Mouse (Mus musculus) liver, embryonic 15.5 days (tissue): ENCODE measurements around the gene Dpp7. TPM values are rescaled to one million over a fixed set of nuclear protein-coding genes. Genes with fewer than 3 reads are reported as not detected.

Source experiments
- ATAC-seq: fragments of 200-750 bp; cut with Nextera tagmentation; 2 replicates; pipeline ENCODE4 v1.8.0; 2017; ENCODE audit warnings: moderate number of reproducible peaks, mild to moderate bottlenecking, moderate library complexity; ENCODE audit not compliant: insufficient read depth
- H3K27ac ChIP-seq: fragments of 300-500 bp; sonication (generic); replicated peaks from 2 replicates; pipeline ENCODE4 v1.5.1; 2015; ENCODE audit warnings: mild to moderate bottlenecking, inconsistent platforms
- H3K27me3 ChIP-seq: fragments of 300-500 bp; sonication (generic); 2 replicates; pipeline ENCODE4 v1.6.1; 2015; ENCODE audit warnings: mild to moderate bottlenecking, inconsistent platforms
- H3K36me3 ChIP-seq: fragments of 300-500 bp; sonication (generic); replicated peaks from 2 replicates; pipeline ENCODE4 v1.6.1; 2015; ENCODE audit warnings: moderate library complexity, mild to moderate bottlenecking, inconsistent platforms
- H3K4me1 ChIP-seq: fragments of 300-500 bp; sonication (generic); replicated peaks from 2 replicates; pipeline ENCODE4 v1.6.1; 2015; ENCODE audit warnings: inconsistent platforms
- H3K4me2 ChIP-seq: fragments of 300-500 bp; sonication (generic); 2 replicates; pipeline ENCODE4 v1.6.1; 2015; ENCODE audit warnings: moderate library complexity, mild to moderate bottlenecking, inconsistent platforms
- H3K4me3 ChIP-seq: fragments of 300-500 bp; sonication (generic); replicated peaks from 2 replicates; pipeline ENCODE4 v1.5.1; 2015; ENCODE audit warnings: mild to moderate bottlenecking, inconsistent platforms
- H3K9ac ChIP-seq: fragments of 300-500 bp; sonication (generic); 2 replicates; pipeline ENCODE4 v1.6.1; 2015; ENCODE audit warnings: moderate library complexity, mild to moderate bottlenecking, inconsistent platforms
- H3K9me3 ChIP-seq: fragments of 300-500 bp; sonication (generic); replicated peaks from 2 replicates; pipeline ENCODE4 v1.6.1; 2016; ENCODE audit warnings: inconsistent platforms
- WGBS: fragments of 180-500 bp; shearing (Covaris S2); methylation state at CpG from one replicate; pipeline ENCODE4 v1.1.7; 2015; ENCODE audit warnings: mixed read lengths; ENCODE audit not compliant: insufficient replicate concordance; 5-methylcytosine and 5-hydroxymethylcytosine counted together
- polyA plus RNA-seq: library from polyadenylated mRNA; unstranded; fragments of >200 nt; fragmentation: Nextera tagmentation; extraction: Ambion mirVana; gene quantifications from 2 replicates; pipeline ENCODE4 v1.2.1, GENCODE M21; 2015

The Dpp7 gene
- polyA plus RNA-seq, 1 experiment from 2014 or later = 11.5 TPM

- peak; percentile 37; the same call in 1 of the 2 replicates for ATAC-seq
- no peak within 1 kb of the TSS for H3K9ac ChIP-seq
Measured at GRCm38 (mm10) chr2:25395721-25396596, 39.8 kb upstream of the Dpp7 start, which contains the start of gene Entpd2. TSS of gene Entpd2 (plus strand) at chr2:25395874.

GRCm38 (mm10) chr2:25394281-25395221 is 38.4 kb upstream of the Dpp7 start:
- Histone ChIP-seq H3K4me2 (no peak overlapping the region), H3K36me3 (no peaks in the 10 kb centered on the region), H3K27ac (no peak overlapping the region), H3K9ac (no peak overlapping the region), H3K27me3 (peaks cover 65% of the 10 kb centered on the region), H3K4me1 (peaks cover 10% of the 10 kb centered on the region), H3K9me3 (no peaks in the 10 kb centered on the region), H3K4me3 (no peak overlapping the region)
- ATAC-seq = no peak
- 35% methylated on average over 3 of the region's 3 CpGs for WGBS

More at GRCm38 (mm10) chr2:25395721-25396596, 39.8 kb upstream of the Dpp7 start, which contains the start of gene Entpd2:
- no peaks in the 10 kb centered on the region for H3K9me3 ChIP-seq
- H3K36me3 ChIP-seq = no peaks in the 10 kb centered on the region
- H3K27me3 ChIP-seq = peaks cover 79% of the 10 kb centered on the region
- 3% methylated on average over 57 of the region's 57 CpGs for WGBS
- peaks cover 13% of the 10 kb centered on the region for H3K4me1 ChIP-seq
- H3K27ac ChIP-seq = no peak within 1 kb of the TSS
- H3K4me3 ChIP-seq = peak within 1 kb of the TSS; percentile 49
- peak within 1 kb of the TSS; percentile 73 for H3K4me2 ChIP-seq

GRCm38 (mm10) chr2:25391266-25391665 is 35.1 kb upstream of the Dpp7 start:
- Histone ChIP-seq H3K4me3 (no peak overlapping the region), H3K4me2 (no peak overlapping the region), H3K9me3 (no peaks in the 10 kb centered on the region), H3K36me3 (no peaks in the 10 kb centered on the region), H3K27me3 (peaks cover 41% of the 10 kb centered on the region), H3K27ac (no peak overlapping the region), H3K4me1 (peaks cover 8% of the 10 kb centered on the region), H3K9ac (no peak overlapping the region)
- 60% methylated on average over 5 of the region's 5 CpGs for WGBS
- no peak for ATAC-seq

GRCm38 (mm10) chr2:25384492-25384891 is 28.3 kb upstream of the Dpp7 start:
- Histone ChIP-seq H3K27ac (no peak overlapping the region), H3K4me1 (no peaks in the 10 kb centered on the region), H3K36me3 (no peaks in the 10 kb centered on the region), H3K9me3 (no peaks in the 10 kb centered on the region), H3K4me2 (no peak overlapping the region), H3K27me3 (0 out of 2 replicates have a peak, but pooled peaks cover 25% of the 10 kb centered on the region), H3K9ac (no peak overlapping the region), H3K4me3 (no peak overlapping the region)
- 55% methylated on average over 5 of the region's 5 CpGs for WGBS
- peak; percentile 58 for ATAC-seq

- Histone ChIP-seq H3K27me3 (0 out of 2 replicates have a peak, but pooled peaks cover 4% of the 10 kb centered on the region), H3K9me3 (no peaks in the 10 kb centered on the region), H3K9ac (no peak overlapping the region), H3K27ac (no peak overlapping the region), H3K4me2 (no peak overlapping the region), H3K4me1 (peaks cover 49% of the 10 kb centered on the region), H3K36me3 (peaks cover 41% of the 10 kb centered on the region), H3K4me3 (no peak overlapping the region)
- WGBS = 61% methylated on average over 4 of the region's 4 CpGs
- no peak for ATAC-seq
Measured at GRCm38 (mm10) chr2:25376589-25376988, 20.4 kb upstream of the Dpp7 start.

- ATAC-seq = no peak
- peak overlapping the region; percentile 82 for H3K9ac ChIP-seq
- WGBS = 37% methylated on average over 2 of the region's 2 CpGs
- no peaks in the 10 kb centered on the region; the same call in 1 of the 2 replicates for H3K27me3 ChIP-seq
- H3K36me3 ChIP-seq = peaks cover 38% of the 10 kb centered on the region
- no peaks in the 10 kb centered on the region for H3K9me3 ChIP-seq
- H3K4me3 ChIP-seq = peak overlapping the region; percentile 86
- H3K27ac ChIP-seq = peak overlapping the region; percentile 90; the same call in 1 of the 2 replicates
- H3K4me2 ChIP-seq = peak overlapping the region; percentile 98
- H3K4me1 ChIP-seq = peaks cover 75% of the 10 kb centered on the region
Measured at GRCm38 (mm10) chr2:25373431-25373830, 17.3 kb upstream of the Dpp7 start.

GRCm38 (mm10) chr2:25372644-25373391 is 16.7 kb upstream of the Dpp7 start:
- Histone ChIP-seq H3K36me3 (peaks cover 32% of the 10 kb centered on the region), H3K4me1 (peaks cover 75% of the 10 kb centered on the region), H3K27ac (peak overlapping the region; percentile 90), H3K9me3 (no peaks in the 10 kb centered on the region), H3K4me3 (peak overlapping the region; percentile 86), H3K4me2 (peak overlapping the region; percentile 98), H3K9ac (peak overlapping the region; percentile 82), H3K27me3 (no peaks in the 10 kb centered on the region; the same call in 1 of the 2 replicates)
- 2% methylated on average over 42 of the region's 42 CpGs for WGBS
- ATAC-seq = peak; percentile 43

GRCm38 (mm10) chr2:25371764-25372643 is 15.8 kb upstream of the Dpp7 start, which contains the start of gene Sapcd2:
TSS of gene Sapcd2 (plus strand) at chr2:25372321.
- Histone ChIP-seq H3K36me3 (peaks cover 24% of the 10 kb centered on the region), H3K4me1 (peaks cover 75% of the 10 kb centered on the region), H3K4me3 (peak within 1 kb of the TSS; percentile 86), H3K27ac (peak within 1 kb of the TSS; percentile 90), H3K9ac (peak within 1 kb of the TSS; percentile 82), H3K4me2 (peak within 1 kb of the TSS; percentile 98), H3K9me3 (no peaks in the 10 kb centered on the region), H3K27me3 (no peaks in the 10 kb centered on the region; the same call in 1 of the 2 replicates)
- peak; percentile 84 for ATAC-seq
- WGBS = 1% methylated on average over 65 of the region's 65 CpGs

- Histone ChIP-seq H3K27me3 (peaks cover 12% of the 10 kb centered on the region), H3K9me3 (no peaks in the 10 kb centered on the region), H3K4me3 (peak overlapping the region; percentile 20), H3K27ac (peak overlapping the region; percentile 67), H3K9ac (peak overlapping the region; percentile 29; the same call in 1 of the 2 replicates), H3K4me2 (peak overlapping the region; percentile 64), H3K4me1 (peaks cover 65% of the 10 kb centered on the region), H3K36me3 (peaks cover 4% of the 10 kb centered on the region)
- peak; percentile 43 for ATAC-seq
- WGBS = 15% methylated on average over 3 of the region's 3 CpGs
Measured at GRCm38 (mm10) chr2:25369996-25370395, 13.8 kb upstream of the Dpp7 start.
